Mouse (Mus musculus) erythroid progenitor cell, adult 5-6 weeks (primary cell): ENCODE measurements at regions not wholly inside any gene's neighbourhood (a gene's known extent, or its start where the extent isn't known, plus 50 kb on each side); places are given as distances from the start of the nearest gene placed in this dataset.

Experiments used
- ATAC-seq: replicated peaks from 2 replicates; pipeline ENCODE4 v1.8.0; 2016; ENCODE audit warnings: moderate number of reproducible peaks, mild to moderate bottlenecking, moderate TSS enrichment, inconsistent platforms; ENCODE audit not compliant: poor library complexity, low FRiP score, severe bottlenecking

DNA sequence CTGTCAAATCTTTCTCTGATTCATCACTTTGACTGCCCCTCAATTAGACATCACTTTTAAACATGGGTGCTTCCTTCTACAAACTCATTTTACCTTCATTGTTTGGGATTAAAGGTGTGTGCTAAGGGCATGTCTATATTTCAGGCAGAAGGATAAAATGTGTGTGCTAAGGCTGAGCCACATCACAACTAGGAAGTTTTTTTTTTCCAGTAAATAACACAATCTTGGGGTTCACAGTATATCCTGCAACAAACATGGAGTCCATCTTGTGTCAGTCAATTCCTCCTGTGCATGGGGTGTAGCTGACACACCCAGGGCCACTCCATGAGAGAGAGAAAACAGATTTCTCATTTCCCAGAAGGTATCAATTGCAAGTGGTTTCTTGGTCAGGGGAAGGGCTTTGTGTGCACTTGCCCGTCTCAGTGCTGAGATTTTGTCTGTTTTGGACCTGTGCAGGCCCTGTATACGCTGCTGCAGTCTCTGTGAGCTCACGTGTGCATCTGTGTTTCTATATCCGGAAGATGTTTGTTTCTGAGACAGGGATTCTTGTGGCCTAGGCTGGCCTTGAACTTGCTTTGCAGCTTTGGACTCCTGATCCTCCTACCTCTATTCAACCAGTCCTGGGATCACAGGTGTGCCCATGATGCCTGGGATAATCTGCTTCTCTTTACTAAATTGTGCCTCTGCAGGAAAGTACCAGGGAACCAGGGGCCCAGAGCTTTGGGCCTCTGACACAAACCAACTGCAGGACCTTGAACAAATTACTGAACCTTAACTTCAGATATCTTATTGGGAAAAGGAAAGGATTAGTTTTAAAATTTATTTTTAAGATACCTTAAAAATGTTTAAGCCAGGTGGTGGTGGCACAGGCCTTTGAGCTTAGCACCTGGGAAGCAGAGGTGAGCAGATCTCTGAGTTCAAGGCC, 63.9 kb upstream of the Cpsf6 start:
- no peak for ATAC-seq

- ATAC-seq: no peak
These were observed 62.4 kb upstream of the Cpsf6 start for GRCm38 (mm10) chr10:117441979-117442803.

- no peak for ATAC-seq
These were observed 61.5 kb upstream of the Cpsf6 start for GRCm38 (mm10) chr10:117441121-117441978.

- ATAC-seq: no peak
These were observed 60.6 kb upstream of the Cpsf6 start for GRCm38 (mm10) chr10:117440225-117440976.

DNA sequence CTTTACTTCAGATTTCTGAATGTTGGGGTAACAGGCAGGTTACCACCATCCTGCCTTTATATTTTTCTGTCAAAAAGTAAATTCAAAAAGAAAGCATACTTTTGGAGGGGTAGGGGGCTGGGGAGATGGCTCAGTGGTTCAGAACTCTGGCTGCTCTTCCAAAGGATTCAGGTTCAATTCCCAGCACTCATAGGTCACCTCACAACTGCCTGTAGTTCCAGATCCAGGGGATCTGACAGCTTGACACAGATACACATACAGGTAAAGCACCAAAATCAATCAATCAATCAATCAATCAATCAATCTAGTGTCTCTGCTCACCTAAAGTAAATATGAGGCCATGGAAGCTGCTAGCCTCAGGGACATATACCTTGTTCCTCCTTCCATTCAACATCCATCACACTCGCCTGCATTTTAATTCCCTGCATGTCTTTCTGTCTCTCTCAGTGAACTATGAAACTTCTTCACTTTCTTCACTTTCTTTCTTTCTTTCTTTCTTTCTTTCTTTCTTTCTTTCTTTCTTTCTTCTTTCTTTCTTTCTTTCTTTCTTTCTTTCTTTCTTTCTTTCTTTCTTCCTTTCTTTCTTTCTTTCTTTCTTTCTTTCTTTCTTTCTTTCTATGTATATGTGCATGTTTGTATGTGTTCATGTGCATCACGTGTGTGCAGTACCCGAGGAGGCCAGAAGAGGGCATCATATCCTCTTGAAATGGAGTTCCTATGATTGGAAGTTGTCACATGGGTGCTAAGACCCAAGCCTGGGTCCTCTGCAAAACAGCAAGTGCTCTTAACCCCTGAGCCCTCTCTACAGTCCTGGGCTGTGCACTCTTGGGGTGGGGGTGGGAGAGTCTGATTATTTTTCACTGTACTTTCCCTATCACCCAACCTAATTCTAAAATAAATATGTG, 59.6 kb upstream of the Cpsf6 start:
- no peak for ATAC-seq

- ATAC-seq: no peak
These were observed 58.9 kb upstream of the Cpsf6 start for GRCm38 (mm10) chr10:117438614-117439193.

GRCm38 (mm10) chr10:117437970-117438369, 58.2 kb upstream of the Cpsf6 start:
- ATAC-seq: no peak

GRCm38 (mm10) chr10:117436875-117437715, 57.3 kb upstream of the Cpsf6 start:
- ATAC-seq: no peak

DNA sequence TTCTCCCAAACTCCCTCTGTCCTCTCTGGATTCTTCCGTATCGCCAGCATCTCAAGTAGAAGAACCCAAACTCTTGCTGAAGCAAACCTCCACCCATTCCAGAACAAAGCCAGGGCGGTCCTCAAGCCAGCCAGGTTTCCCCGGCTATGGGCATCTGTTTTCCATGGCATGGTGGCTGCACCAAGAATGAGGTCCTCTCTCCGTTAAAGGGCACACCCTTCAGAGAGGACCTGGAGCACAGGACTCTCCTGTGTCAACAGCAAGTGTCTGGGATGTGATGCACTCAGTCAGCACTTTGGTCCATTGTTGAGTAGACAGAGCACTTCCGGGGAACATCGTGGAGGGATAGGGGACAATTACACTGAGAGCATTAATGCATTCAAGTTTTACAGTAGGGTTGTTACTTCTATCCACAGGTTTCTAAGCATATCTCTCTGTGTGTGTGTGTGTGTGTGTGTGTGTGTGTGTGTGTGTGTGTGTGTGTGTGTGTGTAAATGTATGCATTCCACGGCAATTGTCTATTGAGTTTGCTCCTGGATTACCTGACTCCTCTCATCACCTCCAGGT, 56.6 kb upstream of the Cpsf6 start:
- ATAC-seq: no peak

- 0 out of 2 replicates have a peak, but pooled peaks have one; percentile 7 for ATAC-seq
These were observed 55.9 kb upstream of the Cpsf6 start for GRCm38 (mm10) chr10:117435734-117436121.

DNA sequence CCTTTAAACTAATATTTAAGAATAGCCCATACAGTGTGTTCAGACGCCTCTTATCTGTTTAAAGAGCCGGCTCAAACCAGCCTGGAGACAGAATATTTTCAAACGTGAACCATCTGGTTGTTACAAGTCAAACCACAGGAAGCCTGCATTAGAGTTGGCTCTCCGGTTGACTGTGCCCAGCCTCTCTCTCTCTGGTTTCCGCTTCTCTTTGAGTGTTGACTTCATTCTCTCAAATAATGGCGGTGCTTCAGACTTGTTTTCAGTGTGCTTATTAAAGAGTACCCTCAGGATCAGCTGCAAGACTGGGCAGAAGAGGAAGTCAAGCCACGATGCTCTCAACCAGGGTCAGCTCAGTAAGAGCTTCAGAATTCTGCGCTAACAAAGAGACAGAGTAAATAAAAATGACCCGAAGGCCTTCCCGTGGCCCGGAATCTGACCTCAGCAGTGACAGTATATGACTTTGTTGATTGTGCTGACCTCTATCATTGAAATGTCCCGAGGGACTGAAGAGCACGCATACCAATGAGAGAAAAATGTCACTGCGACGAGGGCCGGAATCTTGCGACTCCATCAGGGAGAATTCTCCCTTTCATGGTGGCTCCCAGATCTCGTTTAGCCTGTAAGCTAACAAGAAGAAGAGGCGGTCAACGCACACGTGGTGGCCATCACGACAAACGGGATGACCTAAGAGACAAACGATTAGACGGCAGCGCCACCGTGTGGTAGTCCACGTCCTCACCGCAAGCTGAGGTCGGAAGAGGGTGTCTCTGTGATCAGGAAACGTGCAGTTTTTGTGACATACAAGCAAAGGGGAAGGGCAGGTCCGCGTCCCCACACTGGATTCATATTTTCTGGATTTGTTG, 55.3 kb upstream of the Cpsf6 start:
- peak; percentile 69 for ATAC-seq

- no peak for ATAC-seq
These were observed 54.6 kb upstream of the Cpsf6 start for GRCm38 (mm10) chr10:117434293-117434842.

DNA sequence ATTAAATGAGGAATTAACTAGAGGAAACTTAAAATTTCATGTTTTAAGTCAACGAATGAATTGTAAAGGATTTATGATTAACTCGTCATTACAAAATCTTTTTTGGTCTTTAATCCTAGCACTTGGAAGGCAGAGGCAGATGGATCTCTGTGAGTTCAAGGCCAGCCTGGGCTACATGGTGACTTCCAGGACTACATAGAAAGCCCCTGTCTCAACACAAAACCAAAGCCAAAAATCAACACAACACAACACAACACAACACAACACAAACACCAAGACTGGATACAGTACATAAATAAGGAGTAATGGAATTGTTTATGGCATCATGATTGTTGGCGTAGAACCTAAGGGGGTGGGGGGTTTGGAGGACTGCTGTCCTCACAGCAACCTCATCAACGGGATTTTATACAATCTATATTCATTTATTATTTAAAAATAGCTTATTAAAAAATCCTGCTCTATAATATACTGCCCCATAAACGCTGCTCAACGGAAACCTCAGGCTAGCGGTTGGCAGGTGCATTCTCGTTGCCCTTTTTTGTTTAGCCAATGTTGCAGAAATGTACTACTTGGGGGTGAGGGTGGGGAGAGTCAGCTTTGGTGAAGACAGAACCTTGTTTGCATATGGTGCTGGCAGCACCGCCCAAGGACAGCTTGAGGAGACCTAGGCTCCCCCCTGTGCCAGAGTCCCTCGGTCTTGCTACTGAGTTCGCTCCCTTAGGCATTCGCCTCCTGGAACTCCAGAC, 53.9 kb upstream of the Cpsf6 start:
- no peak for ATAC-seq

DNA sequence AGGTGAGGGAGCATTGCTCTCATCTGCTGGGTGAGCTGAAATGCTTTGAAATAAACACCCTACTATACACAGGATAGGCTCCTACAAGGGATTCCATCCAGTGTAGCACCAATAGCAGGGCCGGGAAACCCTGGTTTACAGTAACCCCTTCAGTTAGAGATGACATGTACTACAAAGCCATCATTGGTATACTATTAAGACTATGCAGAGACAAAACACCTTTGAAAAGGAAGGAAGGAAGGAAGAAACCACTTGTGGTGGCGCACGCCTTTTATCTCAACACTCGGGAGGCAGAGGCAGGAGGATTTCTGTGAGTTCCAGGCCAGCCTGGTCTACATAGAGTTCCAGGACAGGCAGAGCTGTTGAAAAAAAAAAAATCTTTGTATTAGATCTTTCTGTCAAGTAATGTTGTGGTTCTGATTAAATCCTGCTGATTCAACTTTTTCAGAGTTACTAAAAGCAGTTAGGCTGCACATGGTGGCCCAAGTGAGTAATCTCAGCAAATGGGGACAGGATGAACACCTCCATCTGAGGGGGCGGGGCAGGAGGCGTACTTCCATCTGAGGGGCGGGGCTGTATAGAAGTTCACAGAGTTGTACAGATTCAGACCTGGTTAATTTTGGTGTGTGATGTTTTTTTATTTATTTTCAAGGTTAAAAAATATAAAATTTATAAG, 53.2 kb upstream of the Cpsf6 start:
- no peak for ATAC-seq
